Mouse (Mus musculus) testis, adult 2 months (tissue): ENCODE data around the gene Epha6. TPM values are rescaled to one million over a fixed set of nuclear protein-coding genes. Genes with fewer than 3 reads are reported as not detected.

ENCODE experiments used
- H3K27ac ChIP-seq: fragments of 200-500 bp; 2 replicates; pipeline ENCODE4 v1.5.1; 2012; ENCODE audit warnings: low read depth, low read length; ENCODE audit not compliant: control insufficient read depth, insufficient read depth
- H3K27me3 ChIP-seq: fragments of 200-500 bp; 2 replicates; pipeline ENCODE4 v1.6.1; 2012; ENCODE audit warnings: mild to moderate bottlenecking, low read length, moderate library complexity; ENCODE audit not compliant: control insufficient read depth, insufficient read depth
- H3K36me3 ChIP-seq: fragments of 200-500 bp; 2 replicates; pipeline ENCODE4 v1.6.1; 2012; ENCODE audit warnings: mild to moderate bottlenecking, low read length; ENCODE audit not compliant: control insufficient read depth, insufficient read depth
- H3K4me1 ChIP-seq: fragments of 200-500 bp; 2 replicates; pipeline ENCODE4 v1.6.1; 2012; ENCODE audit warnings: low read length; ENCODE audit not compliant: control insufficient read depth, insufficient read depth
- H3K4me3 ChIP-seq: fragments of 200-500 bp; 2 replicates; pipeline ENCODE4 v1.5.1; 2012; ENCODE audit warnings: low read depth, mild to moderate bottlenecking, low read length, moderate library complexity, mixed read lengths; ENCODE audit not compliant: control insufficient read depth
- CTCF ChIP-seq: fragments of 200-500 bp; IDR thresholded peaks from 2 replicates; pipeline ENCODE4 v1.5.1; 2012; ENCODE audit warnings: low read depth, mild to moderate bottlenecking, inconsistent platforms, low read length, moderate library complexity; ENCODE audit not compliant: control insufficient read depth, insufficient read depth, insufficient replicate concordance
- POLR2A ChIP-seq: fragments of 200-500 bp; IDR thresholded peaks from 2 replicates; pipeline ENCODE4 v1.6.1; 2012; ENCODE audit warnings: low read depth, mild to moderate bottlenecking, inconsistent platforms, low read length, moderate library complexity; ENCODE audit not compliant: control insufficient read depth
- polyA plus RNA-seq: library from polyadenylated mRNA; depleted of rRNA; stranded (reverse); fragments of >200 nt; gene quantifications from 2 replicates; pipeline ENCODE4 v1.2.3, GENCODE M21; 2012; rRNA removed

The Epha6 gene
- 0.71 and 1.0 TPM in 2 replicates for polyA plus RNA-seq

DNA sequence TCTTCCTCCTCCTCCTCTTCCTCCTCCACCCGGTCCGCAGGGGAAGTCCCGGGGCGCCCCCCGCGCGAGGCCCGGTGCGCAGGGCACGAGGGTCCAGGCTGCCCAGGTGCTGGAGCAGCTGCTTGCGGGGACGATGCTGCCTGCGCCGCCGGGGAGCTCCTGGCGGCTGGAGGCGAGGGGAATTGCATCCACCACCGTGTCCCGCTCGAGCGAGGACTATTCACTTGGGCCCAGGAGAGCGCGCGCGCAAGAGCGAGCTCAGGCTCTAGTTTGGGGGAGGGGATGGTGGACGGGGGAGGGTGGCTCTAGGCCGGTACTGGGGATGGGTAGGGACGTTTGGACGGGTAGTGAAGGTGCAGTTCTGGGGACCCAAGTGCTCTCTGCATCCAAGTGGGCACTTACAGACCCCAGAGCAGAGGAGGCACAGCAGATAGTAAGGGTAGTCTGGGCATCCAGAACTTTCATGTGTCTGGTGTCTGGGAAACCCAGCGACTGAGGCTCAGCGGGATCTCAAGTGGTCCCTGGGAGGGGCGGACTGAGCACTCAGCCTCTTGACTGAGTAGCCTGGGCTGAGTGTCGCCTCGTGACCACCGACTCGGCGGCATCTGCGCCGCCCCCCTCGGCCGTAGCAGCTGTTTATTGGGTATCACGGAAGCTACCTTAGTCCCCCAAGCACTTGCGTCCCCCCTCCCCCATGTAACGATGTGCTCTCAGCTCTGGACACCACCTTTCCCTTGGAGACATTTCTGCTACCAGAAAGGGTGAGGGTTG lies at the start of gene Epha6:
TSS of gene Epha6 (minus strand) at position 471 of the 771 bp plus-strand sequence.
- TF ChIP-seq CTCF (no peak), POLR2A (no peak)
- no peaks in the 10 kb centered on the region for H3K27me3 ChIP-seq
- H3K27ac ChIP-seq: no peak within 1 kb of the TSS
- H3K36me3 ChIP-seq: no peaks in the 10 kb centered on the region
- peaks cover 11% of the 10 kb centered on the region; the same call in 1 of the 2 replicates for H3K4me1 ChIP-seq
- H3K4me3 ChIP-seq: peak within 1 kb of the TSS; percentile 38

DNA sequence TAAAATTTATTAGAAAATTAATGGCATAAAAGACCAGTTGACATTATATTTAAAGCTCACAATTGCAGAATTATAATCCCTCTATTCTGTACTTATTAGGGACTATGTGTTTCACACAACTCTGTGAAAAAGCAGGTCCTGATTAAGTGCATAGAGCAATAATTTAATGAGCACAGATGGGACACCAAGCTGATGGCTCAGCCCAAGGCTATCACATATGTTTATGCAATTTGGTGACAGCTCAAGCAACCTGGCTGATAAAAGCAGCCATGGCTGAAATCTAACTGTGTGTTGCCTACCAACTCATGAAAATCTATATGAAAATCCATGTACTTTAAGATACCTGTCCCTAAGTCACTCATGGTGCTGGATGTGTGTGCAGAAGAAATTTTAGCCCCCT lies 46.4 kb upstream of the Epha6 start:
- TF ChIP-seq CTCF: no peak
- no peak for TF ChIP-seq POLR2A
- H3K36me3 ChIP-seq: no peaks in the 10 kb centered on the region
- no peaks in the 10 kb centered on the region for H3K4me1 ChIP-seq

DNA sequence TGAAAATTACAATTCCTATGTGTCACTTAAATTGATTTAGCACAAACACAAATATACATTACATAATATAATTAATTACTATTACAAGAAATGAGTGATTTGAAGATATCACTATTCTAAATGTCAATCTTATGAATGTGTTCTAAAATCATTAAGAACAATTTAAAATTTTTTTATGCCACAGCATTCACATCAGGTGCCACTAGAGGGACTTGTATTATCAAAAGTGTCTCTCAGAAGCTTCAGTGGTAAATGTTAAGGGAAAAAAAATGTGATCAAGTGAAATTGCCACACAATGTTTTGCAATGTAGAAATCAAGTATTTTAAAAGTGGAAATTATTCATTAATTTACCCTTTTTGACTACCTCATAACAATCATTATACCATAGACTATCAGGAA lies 22.8 kb upstream of the Epha6 start:
- TF ChIP-seq CTCF: no peak
- TF ChIP-seq POLR2A: no peak
- H3K4me3 ChIP-seq: no peak overlapping the region
- no peaks in the 10 kb centered on the region for H3K36me3 ChIP-seq

More for the DNA sequence above, 46.4 kb upstream of the Epha6 start:
- H3K27ac ChIP-seq: no peak overlapping the region
- H3K27me3 ChIP-seq: no peaks in the 10 kb centered on the region
- H3K4me3 ChIP-seq: no peak overlapping the region

DNA sequence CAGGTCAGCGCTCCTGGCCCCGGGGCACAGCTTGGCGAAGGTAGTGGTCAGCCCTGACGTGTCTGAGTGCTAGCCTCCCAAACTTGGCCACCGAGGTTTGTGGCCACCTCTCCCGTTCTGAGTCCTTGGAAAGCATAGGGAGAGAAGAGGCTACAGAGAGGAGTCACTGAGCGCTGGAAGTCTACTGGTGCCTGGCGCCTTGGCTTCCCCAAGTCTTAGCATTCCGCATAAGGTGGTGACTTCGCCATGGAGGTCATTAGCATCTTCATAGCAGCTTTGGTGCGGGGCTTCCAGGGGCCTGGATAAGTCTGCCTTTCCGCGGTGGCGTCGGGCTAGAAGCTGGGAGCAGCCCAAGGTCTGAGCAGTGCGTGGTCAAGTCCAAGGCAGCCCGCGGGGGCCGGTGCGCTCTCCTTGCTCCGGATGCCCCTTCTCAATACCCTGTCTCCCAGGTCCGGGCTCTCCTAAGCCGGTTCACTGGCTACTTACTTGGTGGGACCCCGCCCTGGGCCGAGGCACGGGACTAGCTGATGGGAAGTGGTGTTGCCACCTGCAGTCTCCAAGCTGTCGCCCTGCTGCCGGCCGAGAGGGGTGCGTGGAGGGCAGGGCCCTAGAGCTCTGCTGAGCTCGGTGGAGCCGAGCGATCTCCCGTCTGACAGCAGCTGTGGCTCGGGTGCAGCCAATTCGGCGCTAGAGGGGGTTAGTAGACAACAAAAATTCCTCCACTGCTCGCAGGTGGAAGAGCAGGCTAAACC lies 677 bp upstream of the Epha6 start:
- TF ChIP-seq POLR2A (no peak), CTCF (no peak)
- no peaks in the 10 kb centered on the region for H3K27me3 ChIP-seq

More for the DNA sequence above, 22.8 kb upstream of the Epha6 start:
- no peak overlapping the region for H3K27ac ChIP-seq
- no peaks in the 10 kb centered on the region for H3K4me1 ChIP-seq
- no peaks in the 10 kb centered on the region for H3K27me3 ChIP-seq

DNA sequence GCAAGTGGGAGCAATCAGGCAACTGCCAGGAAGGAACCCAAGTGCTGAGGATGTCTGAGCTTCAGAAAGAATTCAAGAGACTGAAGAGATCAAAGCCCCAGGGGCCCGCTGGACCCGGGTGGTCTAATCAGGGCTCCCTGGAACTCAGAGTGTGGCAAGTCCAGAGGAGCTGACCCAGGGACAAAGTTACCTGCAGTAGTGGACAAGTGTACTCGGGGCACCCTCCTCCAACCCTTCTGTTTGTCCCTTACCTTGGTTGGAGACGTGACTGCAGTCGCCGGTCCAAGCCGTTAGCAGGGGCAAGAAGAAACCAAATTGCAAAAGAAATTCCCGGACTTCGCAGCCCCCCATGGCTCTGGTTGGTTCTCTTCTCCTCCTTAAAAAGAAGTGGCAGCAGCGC lies 718 bp downstream of the Epha6 start:
- Histone ChIP-seq H3K36me3 (no peaks in the 10 kb centered on the region), H3K27ac (no peak overlapping the region), H3K27me3 (no peaks in the 10 kb centered on the region), H3K4me1 (peaks cover 11% of the 10 kb centered on the region; the same call in 1 of the 2 replicates), H3K4me3 (no peak overlapping the region)
- TF ChIP-seq CTCF: no peak
- TF ChIP-seq POLR2A: no peak

More for the DNA sequence above, 677 bp upstream of the Epha6 start:
- Histone ChIP-seq H3K4me3 (peak overlapping the region; percentile 38), H3K36me3 (no peaks in the 10 kb centered on the region), H3K27ac (no peak overlapping the region), H3K4me1 (peaks cover 11% of the 10 kb centered on the region; the same call in 1 of the 2 replicates)

DNA sequence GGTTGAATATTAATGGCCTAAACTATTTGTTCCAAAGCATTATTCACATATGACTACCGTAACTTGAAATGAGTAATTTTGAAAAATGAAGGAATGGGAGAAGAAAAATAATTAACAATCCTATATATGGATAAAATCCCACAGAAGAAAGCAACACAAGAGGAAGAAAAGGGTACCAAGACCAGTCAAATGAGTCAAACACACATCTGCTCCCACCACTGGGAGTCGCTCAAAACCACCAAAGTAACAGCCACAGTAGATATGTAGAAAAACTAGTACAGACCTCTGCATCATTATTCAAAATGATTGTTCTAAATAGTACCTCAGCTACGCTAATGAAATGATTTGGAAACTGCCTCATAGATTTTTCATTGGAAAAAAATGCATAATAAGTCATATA lies 20.0 kb downstream of the Epha6 start:
- H3K4me3 ChIP-seq: no peak overlapping the region
- H3K4me1 ChIP-seq: no peaks in the 10 kb centered on the region
- H3K27ac ChIP-seq: no peak overlapping the region
- TF ChIP-seq CTCF: no peak
- no peak for TF ChIP-seq POLR2A
- no peaks in the 10 kb centered on the region for H3K27me3 ChIP-seq
- no peaks in the 10 kb centered on the region for H3K36me3 ChIP-seq

DNA sequence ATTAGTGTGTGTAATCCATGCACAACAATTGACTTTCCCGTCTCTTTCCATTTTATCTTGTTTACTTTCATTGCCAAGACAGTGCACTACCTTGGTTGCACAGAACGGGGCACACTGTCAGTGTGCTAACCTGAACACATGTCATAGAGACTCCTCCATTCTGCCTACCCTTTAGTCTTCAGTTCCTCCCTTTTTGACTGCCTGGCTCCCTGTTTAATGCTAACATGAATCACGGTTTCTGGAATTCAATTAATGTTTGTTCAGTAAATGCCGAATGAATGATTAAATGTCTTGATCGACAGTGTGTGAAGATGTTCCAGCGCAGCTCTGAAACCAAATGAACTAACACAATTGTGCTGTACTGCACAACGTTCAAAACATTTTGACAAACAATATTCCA lies 20.6 kb downstream of the Epha6 start:
- no peaks in the 10 kb centered on the region for H3K4me1 ChIP-seq
- no peaks in the 10 kb centered on the region for H3K36me3 ChIP-seq
- no peak overlapping the region for H3K4me3 ChIP-seq
- TF ChIP-seq CTCF (no peak), POLR2A (no peak)
- no peak overlapping the region for H3K27ac ChIP-seq
- H3K27me3 ChIP-seq: no peaks in the 10 kb centered on the region
